Mouse (Mus musculus) MEL (cell line): ENCODE data around the gene Cd63. TPM values are rescaled to one million over a fixed set of nuclear protein-coding genes. Genes with fewer than 3 reads are reported as not detected.

Experiments used
- DNase-seq: peaks from one replicate; pipeline ENCODE4 v3.0.0; 2011; ENCODE audit warnings: low read depth, low spot score
- H3K27ac ChIP-seq: 2 replicates; pipeline ENCODE4 v1.5.1; 2012; ENCODE audit warnings: low read depth, mild to moderate bottlenecking, control low read depth, low read length, moderate library complexity; ENCODE audit not compliant: control insufficient read depth
- H3K27me3 ChIP-seq, 2 experiments: fragments of 150-350 bp in 1 of 2; sonication (generic) in 1 of 2; 2 replicates each; pipeline ENCODE4 v1.6.1; 2012; ENCODE audit warnings: low read length in 2 of 2, mild to moderate bottlenecking in 2 of 2, improper control_type of control experiment in 1 of 2, moderate library complexity in 1 of 2; ENCODE audit not compliant: insufficient read depth in 2 of 2, control insufficient read depth in 1 of 2
- H3K36me3 ChIP-seq, 2 experiments: 2 replicates each; pipeline ENCODE4 v1.6.1; 2012 to 2014; ENCODE audit warnings: low read length in 2 of 2, improper control_type of control experiment in 1 of 2, inconsistent platforms in 1 of 2, mild to moderate bottlenecking in 1 of 2; ENCODE audit not compliant: insufficient read depth in 2 of 2, control insufficient read depth in 1 of 2
- H3K4me1 ChIP-seq, 2 experiments: fragments of 150-350 bp in 1 of 2; sonication (generic) in 1 of 2; 2 replicates each; pipeline ENCODE4 v1.6.1; 2012; ENCODE audit warnings: low read length in 2 of 2, improper control_type of control experiment in 1 of 2, mild to moderate bottlenecking in 1 of 2; ENCODE audit not compliant: insufficient read depth in 2 of 2, control insufficient read depth in 1 of 2
- H3K4me3 ChIP-seq, 2 experiments: fragments of 150-350 bp in 1 of 2; sonication (generic) in 1 of 2; 2 replicates each; pipeline ENCODE4 v1.5.1; 2012; ENCODE audit warnings: low read depth in 2 of 2, low read length in 2 of 2, mild to moderate bottlenecking in 2 of 2, moderate library complexity in 2 of 2, control low read depth in 1 of 2, improper control_type of control experiment in 1 of 2; ENCODE audit not compliant: control insufficient read depth in 1 of 2, insufficient read depth in 1 of 2
- H3K79me2 ChIP-seq: 2 replicates; pipeline ENCODE4 v1.6.1; 2012; ENCODE audit warnings: mild to moderate bottlenecking, low read length, moderate library complexity; ENCODE audit not compliant: control insufficient read depth, poor library complexity, insufficient read depth
- H3K9ac ChIP-seq: 2 replicates; pipeline ENCODE4 v1.6.1; 2012; ENCODE audit warnings: low read depth, mild to moderate bottlenecking, control low read depth, low read length, moderate library complexity; ENCODE audit not compliant: control insufficient read depth, poor library complexity, severe bottlenecking
- H3K9me3 ChIP-seq: fragments of 150-350 bp; sonication (generic); replicated peaks from 2 replicates; pipeline ENCODE4 v1.6.1; 2012; ENCODE audit warnings: mild to moderate bottlenecking, low read length, improper control_type of control experiment, moderate library complexity; ENCODE audit not compliant: insufficient read depth
- CHD2 ChIP-seq: IDR thresholded peaks from 2 replicates; pipeline ENCODE4 v1.6.1; 2011; ENCODE audit warnings: low read length, improper control_type of control experiment
- E2F4 ChIP-seq: IDR thresholded peaks from 2 replicates; pipeline ENCODE4 v1.6.1; 2011; ENCODE audit warnings: low read depth, low read length, improper control_type of control experiment, borderline replicate concordance
- ETS1 ChIP-seq: IDR thresholded peaks from 2 replicates; pipeline ENCODE4 v1.6.1; 2012; ENCODE audit warnings: low read depth, mild to moderate bottlenecking, inconsistent platforms, low read length, improper control_type of control experiment, moderate library complexity
- GABPA ChIP-seq: IDR thresholded peaks from 2 replicates; pipeline ENCODE4 v1.6.1; 2012; ENCODE audit warnings: low read depth, mild to moderate bottlenecking, inconsistent platforms, low read length, improper control_type of control experiment, moderate library complexity
- GATA1 ChIP-seq: IDR thresholded peaks from 2 replicates; pipeline ENCODE4 v1.6.1; 2011; ENCODE audit warnings: low read depth, low read length, improper control_type of control experiment
- HCFC1 ChIP-seq: IDR thresholded peaks from 2 replicates; pipeline ENCODE4 v1.6.1; 2012; ENCODE audit warnings: low read depth, mild to moderate bottlenecking, inconsistent platforms, low read length, improper control_type of control experiment, moderate library complexity
- MAZ ChIP-seq: IDR thresholded peaks from 2 replicates; pipeline ENCODE4 v1.6.1; 2012; ENCODE audit warnings: low read depth, mild to moderate bottlenecking, inconsistent platforms, low read length, improper control_type of control experiment
- MEF2A ChIP-seq: IDR thresholded peaks from 2 replicates; pipeline ENCODE4 v1.6.1; 2014; ENCODE audit warnings: low read depth, mild to moderate bottlenecking, inconsistent platforms, low read length, improper control_type of control experiment; ENCODE audit not compliant: poor library complexity, insufficient replicate concordance, severe bottlenecking; ENCODE audit errors: extremely low read depth
- MXI1 ChIP-seq: IDR thresholded peaks from 2 replicates; pipeline ENCODE4 v1.6.1; 2011; ENCODE audit warnings: mild to moderate bottlenecking, low read depth, low read length, improper control_type of control experiment
- MYB ChIP-seq: IDR thresholded peaks from 2 replicates; pipeline ENCODE4 v1.6.1; 2011; ENCODE audit warnings: mild to moderate bottlenecking, low read depth, low read length, improper control_type of control experiment
- POLR2A ChIP-seq, 2 experiments: IDR thresholded peaks; 2 replicates each; pipeline ENCODE4 v1.6.1; 2011 to 2012; ENCODE audit warnings: low read length in 2 of 2, mild to moderate bottlenecking in 2 of 2, control low read depth in 1 of 2, improper control_type of control experiment in 1 of 2, low read depth in 1 of 2, moderate library complexity in 1 of 2; ENCODE audit not compliant: control insufficient read depth in 1 of 2, insufficient read depth in 1 of 2, poor library complexity in 1 of 2
- POLR2AphosphoS2 ChIP-seq: IDR thresholded peaks from 2 replicates; pipeline ENCODE4 v1.6.1; 2011; ENCODE audit warnings: low read length, improper control_type of control experiment
- RAD21 ChIP-seq: IDR thresholded peaks from 2 replicates; pipeline ENCODE4 v1.6.1; 2011; ENCODE audit warnings: mild to moderate bottlenecking, low read depth, low read length, improper control_type of control experiment
- RCOR1 ChIP-seq: IDR thresholded peaks from 2 replicates; pipeline ENCODE4 v1.6.1; 2012; ENCODE audit warnings: low read depth, mild to moderate bottlenecking, inconsistent platforms, low read length, improper control_type of control experiment
- SIN3A ChIP-seq: IDR thresholded peaks from 2 replicates; pipeline ENCODE4 v1.6.1; 2012; ENCODE audit warnings: low read length, improper control_type of control experiment, inconsistent platforms
- TAL1 ChIP-seq: IDR thresholded peaks from 2 replicates; pipeline ENCODE4 v1.6.1; 2012; ENCODE audit warnings: mild to moderate bottlenecking, inconsistent platforms, low read length, moderate library complexity, mixed read lengths
- TBP ChIP-seq: IDR thresholded peaks from 2 replicates; pipeline ENCODE4 v1.8.0; 2011; ENCODE audit warnings: low read depth, low read length, improper control_type of control experiment
- USF1 ChIP-seq: IDR thresholded peaks from 2 replicates; pipeline ENCODE4 v1.6.1; 2014; ENCODE audit warnings: low read depth, mild to moderate bottlenecking, inconsistent platforms, low read length, improper control_type of control experiment, moderate library complexity
- USF2 ChIP-seq, 2 experiments: IDR thresholded peaks; 2 replicates each; pipeline ENCODE4 v1.6.1; 2011 to 2012; ENCODE audit warnings: improper control_type of control experiment in 2 of 2, low read length in 2 of 2, borderline replicate concordance in 1 of 2, inconsistent platforms in 1 of 2, low read depth in 1 of 2, mild to moderate bottlenecking in 1 of 2; ENCODE audit not compliant: insufficient read depth in 1 of 2
- ZC3H11A ChIP-seq: IDR thresholded peaks from 2 replicates; pipeline ENCODE4 v1.6.1; 2012; ENCODE audit warnings: low read depth, mild to moderate bottlenecking, inconsistent platforms, low read length, improper control_type of control experiment
- ZKSCAN1 ChIP-seq: IDR thresholded peaks from 2 replicates; pipeline ENCODE4 v1.6.1; 2012; ENCODE audit warnings: low read depth, mild to moderate bottlenecking, inconsistent platforms, low read length, improper control_type of control experiment, moderate library complexity
- ZNF384 ChIP-seq: IDR thresholded peaks from 2 replicates; pipeline ENCODE4 v1.6.1; 2012; ENCODE audit warnings: low read depth, mild to moderate bottlenecking, inconsistent platforms, low read length, improper control_type of control experiment
- polyA plus RNA-seq, 2 experiments: library from polyadenylated mRNA; stranded (reverse) in 1 of 2; unstranded in 1 of 2; fragments of >175 nt in 1 of 2; fragments of >200 nt in 1 of 2; gene quantifications; 2 replicates each; pipeline versions ENCODE4 v1.2.1 to v1.2.4; 2012; ENCODE audit warnings: low replicate concordance in 2 of 2, low read depth in 1 of 2; ENCODE audit not compliant: insufficient read length in 2 of 2, insufficient read depth in 1 of 2, missing spikeins in 1 of 2
- total RNA-seq: library from RNA; depleted of rRNA; stranded (reverse); fragments of 300-350 nt; gene quantifications from 2 replicates; pipeline ENCODE4 v1.2.3, GENCODE M21; 2012

The Cd63 gene
- total and polyA plus RNA-seq, 3 experiments, result 0.46 to 0.64 TPM; not detected in 1

- TF ChIP-seq TAL1 (no peak), MXI1 (peak; percentile 77), SIN3A (peak; percentile 99), ZNF384 (no peak)
These were observed 22.4 kb downstream of the Cd63 start (continued) for GRCm38 (mm10) chr10:128923013-128923691.

DNA sequence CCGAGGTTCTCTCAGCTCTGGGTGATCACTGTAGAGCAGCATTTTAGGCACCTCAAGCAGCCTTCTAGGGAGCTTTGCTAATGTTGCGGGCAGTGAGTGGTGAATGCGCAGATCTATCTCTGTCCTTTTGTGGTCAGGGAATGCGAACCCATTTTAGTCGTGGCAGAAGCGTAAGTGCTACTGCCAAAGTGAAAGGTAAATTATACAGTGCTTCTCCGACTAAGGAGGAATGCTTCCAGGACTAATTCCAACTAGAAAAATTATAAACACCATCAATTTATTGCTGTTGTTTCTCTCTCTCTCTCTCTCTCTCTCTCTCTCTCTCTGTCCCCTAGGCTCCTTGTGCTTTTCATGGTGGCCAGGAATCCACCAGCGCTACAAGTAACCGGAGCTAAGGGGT lies 23.1 kb downstream of the Cd63 start, which contains the start of gene Bloc1s1:
Gene Bloc1s1, minus strand, starts transcription at position 101 of the 400 bp plus-strand sequence.
- H3K4me3 ChIP-seq, result peak within 1 kb of the TSS; percentile 65 to 79
- H3K27me3 ChIP-seq, result peaks cover 2 to 4% of the 10 kb centered on the region in 2 experiments; a peak in 2 of 4 replicates
- no peaks in the 10 kb centered on the region for H3K9me3 ChIP-seq
- peaks cover 3% of the 10 kb centered on the region; the same call in 1 of the 2 replicates for H3K79me2 ChIP-seq
- peaks cover 0 to 2% of the 10 kb centered on the region in 2 experiments; a peak in 1 of 4 replicates for H3K36me3 ChIP-seq
- no peak for DNase-seq
- H3K9ac ChIP-seq, result peak within 1 kb of the TSS; percentile 82
- H3K4me1 ChIP-seq, result peaks cover 0 to 20% of the 10 kb centered on the region in 2 experiments; a peak in 3 of 4 replicates
- H3K27ac ChIP-seq, result peak within 1 kb of the TSS; percentile 46
- TF ChIP-seq POLR2AphosphoS2, result no peak
- no peak for TF ChIP-seq SIN3A
- TF ChIP-seq ETS1, result no peak
- no peak for TF ChIP-seq CHD2
- TF ChIP-seq ZKSCAN1, result no peak
- no peak for TF ChIP-seq MAZ

- Histone ChIP-seq H3K27me3 (peaks cover 4 to 8% of the 10 kb centered on the region in 2 experiments), H3K27ac (no peak overlapping the region), H3K4me3 (no peak overlapping the region), H3K36me3 (no peaks in the 10 kb centered on the region), H3K4me1 (peaks cover 0 to 10% of the 10 kb centered on the region in 2 experiments; a peak in 2 of 4 replicates), H3K79me2 (no peaks in the 10 kb centered on the region), H3K9me3 (no peaks in the 10 kb centered on the region), H3K9ac (no peak overlapping the region)
- DNase-seq, result no peak
- TF ChIP-seq POLR2AphosphoS2, result no peak
- TF ChIP-seq E2F4, result no peak
- no peak for TF ChIP-seq RCOR1
- no peak for TF ChIP-seq USF1
- no peak for TF ChIP-seq USF2 (IDR thresholded peaks at IDR 0.05; ENCODE audit: borderline replicate concordance in 1 of 2, insufficient read depth in 1 of 2, low read depth in 1 of 2, low read length in 2 of 2)
- TF ChIP-seq RAD21, result no peak
- no peak for TF ChIP-seq ZC3H11A
- no peak for TF ChIP-seq TBP
- TF ChIP-seq GABPA, result no peak
- no peak for TF ChIP-seq SIN3A
- TF ChIP-seq MYB, result no peak
- TF ChIP-seq HCFC1, result no peak
- TF ChIP-seq MXI1, result no peak
- TF ChIP-seq POLR2A (IDR thresholded peaks at IDR 0.05; ENCODE audit: control insufficient read depth in 1 of 2, insufficient read depth in 1 of 2, low read depth in 1 of 2, low read length in 2 of 2, poor library complexity in 1 of 2), result no peak
- TF ChIP-seq GATA1, result no peak
- no peak for TF ChIP-seq ZNF384
- TF ChIP-seq MEF2A, result no peak
These were observed 27.6 kb downstream of the Cd63 start for GRCm38 (mm10) chr10:128928356-128928755.
